Mouse (Mus musculus): ENCODE measurements around the gene Cysrt1.

Gene Cysrt1

DNA sequence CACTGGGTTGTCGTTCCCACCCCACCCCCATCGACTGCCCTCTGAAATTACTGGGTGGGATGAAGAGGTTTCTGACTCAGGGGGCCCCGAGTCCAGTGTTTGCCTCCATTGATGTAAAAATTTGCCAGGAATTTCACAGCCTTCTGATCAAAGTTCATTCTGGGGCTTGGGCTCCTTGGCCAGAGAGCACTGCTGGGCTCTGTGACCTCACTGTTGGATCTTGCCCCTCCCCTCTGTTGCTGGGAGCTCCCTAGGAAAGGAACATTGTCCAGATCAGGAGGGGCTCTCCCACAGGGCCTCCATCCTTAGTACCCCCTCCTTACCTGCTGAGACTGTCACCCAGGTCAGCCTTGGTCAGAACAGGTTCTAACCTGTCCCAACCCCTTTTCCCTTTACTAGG, 27.8 kb downstream of the Cysrt1 start, which contains the start of gene Stpg3:
TSS of gene Stpg3 (minus strand) at position 194 of the 400 bp plus-strand sequence.
- DNase-seq (ENCODE audit: inconsistent age in 2 of 2, low spot score in 1 of 2): no peak

DNA sequence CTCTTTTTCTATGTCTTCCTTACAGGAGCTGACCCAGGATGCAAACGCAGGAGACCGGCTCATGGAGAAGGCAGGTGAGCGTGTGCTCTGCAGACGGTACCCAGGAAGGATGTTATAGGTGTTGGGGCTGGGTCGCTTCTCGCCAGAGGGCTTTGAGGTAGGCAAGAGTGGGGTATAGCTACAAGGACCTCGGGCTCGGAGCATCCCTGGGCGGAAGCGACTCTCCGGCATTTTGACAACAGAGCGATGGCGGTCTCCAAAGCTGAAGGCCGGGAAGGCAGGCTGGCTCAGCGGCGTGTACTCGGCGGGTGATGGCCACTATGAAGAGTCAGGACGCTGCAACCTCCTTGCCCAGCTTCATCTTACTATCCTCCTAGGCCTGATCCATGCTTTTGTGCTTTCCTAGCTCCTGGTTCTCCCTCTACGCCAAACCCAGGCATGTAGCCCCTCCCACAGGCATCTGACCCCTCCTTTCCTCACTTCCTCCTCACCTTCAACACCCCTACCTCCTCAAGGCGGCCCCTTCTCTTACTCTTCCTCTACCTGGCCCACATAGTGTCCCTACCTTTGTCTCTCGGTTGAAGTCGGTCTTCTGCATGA, 28.9 kb downstream of the Cysrt1 start:
- DNase-seq (ENCODE audit: inconsistent age in 2 of 2, low spot score in 1 of 2): no peak

DNA sequence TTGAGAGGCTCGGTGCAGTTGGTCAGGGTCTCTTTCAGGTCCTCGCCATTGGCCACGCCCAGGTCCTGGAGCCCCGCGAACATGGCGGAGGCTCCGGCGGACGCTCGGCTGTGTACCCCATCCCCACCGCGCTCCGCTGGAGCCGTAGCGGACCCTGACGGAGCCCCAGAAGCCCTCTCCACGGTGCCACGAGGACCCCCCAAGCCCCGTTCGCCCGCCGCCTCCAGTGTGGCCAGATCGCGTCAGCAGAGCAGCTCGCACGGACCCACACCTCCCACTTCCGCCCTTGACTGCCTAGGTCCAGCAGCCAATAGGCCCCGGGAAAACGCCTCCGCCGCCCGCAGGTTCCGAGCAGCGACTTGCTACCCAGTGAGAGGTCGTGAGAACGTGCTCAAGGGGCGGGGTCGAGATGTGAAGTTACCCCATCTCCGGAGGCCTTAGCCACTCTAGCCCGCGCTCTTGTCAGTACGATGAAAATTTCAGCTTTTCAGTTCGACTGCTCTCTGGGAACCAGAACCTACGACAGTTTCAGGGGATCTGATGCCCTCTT, 31.1 kb downstream of the Cysrt1 start, which contains the start of gene Nelfb:
TSS of gene Nelfb (minus strand) at position 369 of the 550 bp plus-strand sequence.
- DNase-seq (ENCODE audit: inconsistent age in 2 of 2, low spot score in 1 of 2): peak; percentile 91 to 98

GRCm38 (mm10) chr2:25210686-25211085, 31.6 kb downstream of the Cysrt1 start:
- no peak for DNase-seq (ENCODE audit: inconsistent age in 2 of 2, low spot score in 1 of 2)

DNA sequence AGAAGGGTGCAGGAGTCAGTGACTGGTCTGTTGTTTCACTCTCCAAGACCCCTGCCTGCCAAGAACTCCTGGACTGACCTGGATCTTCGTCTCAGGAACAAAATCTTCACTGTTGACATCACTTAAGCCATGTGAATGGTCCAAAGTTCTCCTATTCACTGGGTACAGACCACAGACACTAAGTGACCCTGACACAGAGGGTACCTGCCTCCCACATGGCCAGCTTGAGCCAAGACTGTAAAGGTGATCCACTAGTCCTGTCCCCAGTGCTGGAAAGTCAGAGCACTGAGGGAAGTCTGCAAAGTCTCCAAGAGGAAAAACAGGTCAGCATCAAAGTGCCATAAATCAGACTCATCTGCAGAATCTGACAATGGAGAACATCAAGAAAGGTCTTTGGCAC, 34.7 kb downstream of the Cysrt1 start:
- DNase-seq (ENCODE audit: inconsistent age in 2 of 2, low spot score in 1 of 2): no peak

DNA sequence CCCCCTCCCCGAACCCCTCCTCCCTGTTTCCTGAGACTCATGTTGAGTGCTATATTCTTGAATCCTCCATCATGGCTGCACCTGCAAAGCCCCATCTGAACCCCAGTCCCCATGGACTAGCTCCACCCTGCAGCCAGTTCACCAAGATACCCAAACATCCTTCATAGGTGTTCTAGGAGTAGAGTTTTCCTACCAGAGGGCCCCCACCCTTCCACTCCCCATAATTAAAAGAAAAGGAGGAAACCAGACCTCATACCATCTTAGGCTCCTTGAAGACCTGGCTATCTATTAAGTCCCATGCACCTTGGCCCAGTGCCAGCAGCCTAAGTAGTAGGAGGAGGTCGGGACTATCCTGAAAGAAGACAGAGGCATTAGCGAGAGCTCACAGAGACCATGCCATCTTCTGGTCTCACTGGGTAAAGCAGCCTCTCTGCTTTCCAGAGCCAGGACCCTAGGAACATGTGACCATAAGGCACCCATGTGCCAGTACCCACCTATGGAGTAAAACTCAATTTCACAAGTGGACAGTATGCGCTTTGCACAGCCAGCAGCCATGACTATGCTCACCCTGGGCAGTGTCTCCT, 38.5 kb downstream of the Cysrt1 start:
- DNase-seq (ENCODE audit: inconsistent age in 2 of 2, low spot score in 1 of 2): no peak

DNA sequence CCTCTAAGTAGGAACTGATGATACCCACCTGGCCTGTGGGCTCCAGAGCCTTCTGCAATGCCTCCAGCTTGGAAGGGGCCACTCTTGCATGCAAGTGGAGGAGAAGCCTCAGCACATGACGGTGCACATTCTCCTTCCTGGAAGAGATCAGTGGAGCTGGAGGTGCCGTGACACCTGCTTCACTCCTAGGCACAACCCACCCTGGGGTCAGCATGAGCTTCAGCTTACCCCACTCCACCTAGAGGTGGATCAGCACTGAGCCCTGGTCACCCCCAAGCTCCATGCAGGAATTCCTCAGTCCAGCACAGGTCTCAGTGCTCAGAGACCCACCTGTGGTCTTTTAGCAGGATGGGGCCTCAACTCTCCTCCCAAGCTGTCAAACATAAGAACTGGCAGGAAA, 41.6 kb downstream of the Cysrt1 start:
- no peak for DNase-seq (ENCODE audit: inconsistent age in 2 of 2, low spot score in 1 of 2)

DNA sequence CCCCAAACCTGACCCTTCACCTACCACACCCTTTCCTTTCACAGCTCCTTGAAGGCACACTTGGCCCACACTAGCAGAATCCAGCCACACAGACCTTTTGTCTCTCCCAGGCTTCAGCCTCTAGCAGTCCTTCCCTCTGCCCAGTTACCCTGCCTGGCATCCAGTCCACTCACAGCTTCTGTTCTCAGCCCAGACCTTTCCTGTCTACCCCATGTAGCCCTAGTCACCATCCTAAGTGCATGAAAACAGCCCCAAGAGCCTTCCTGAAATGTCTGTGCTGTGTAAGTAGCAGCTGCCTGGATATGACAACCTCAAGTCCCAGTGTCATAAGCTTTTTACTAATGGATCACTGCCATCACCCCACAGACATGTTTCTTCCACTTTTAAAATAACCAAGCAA, 44.3 kb downstream of the Cysrt1 start:
- DNase-seq (ENCODE audit: inconsistent age in 2 of 2, low spot score in 1 of 2): no peak

GRCm38 (mm10) chr2:25197191-25197590, 45.1 kb downstream of the Cysrt1 start:
- DNase-seq (ENCODE audit: inconsistent age in 2 of 2, low spot score in 1 of 2): no peak

GRCm38 (mm10) chr2:25196172-25196954, 45.9 kb downstream of the Cysrt1 start, which contains the start of gene Tor4a:
Tor4a (minus strand) TSS chr2:25196886.
- DNase-seq (ENCODE audit: inconsistent age in 2 of 2, low spot score in 1 of 2): peak; percentile 91 to 96

DNA sequence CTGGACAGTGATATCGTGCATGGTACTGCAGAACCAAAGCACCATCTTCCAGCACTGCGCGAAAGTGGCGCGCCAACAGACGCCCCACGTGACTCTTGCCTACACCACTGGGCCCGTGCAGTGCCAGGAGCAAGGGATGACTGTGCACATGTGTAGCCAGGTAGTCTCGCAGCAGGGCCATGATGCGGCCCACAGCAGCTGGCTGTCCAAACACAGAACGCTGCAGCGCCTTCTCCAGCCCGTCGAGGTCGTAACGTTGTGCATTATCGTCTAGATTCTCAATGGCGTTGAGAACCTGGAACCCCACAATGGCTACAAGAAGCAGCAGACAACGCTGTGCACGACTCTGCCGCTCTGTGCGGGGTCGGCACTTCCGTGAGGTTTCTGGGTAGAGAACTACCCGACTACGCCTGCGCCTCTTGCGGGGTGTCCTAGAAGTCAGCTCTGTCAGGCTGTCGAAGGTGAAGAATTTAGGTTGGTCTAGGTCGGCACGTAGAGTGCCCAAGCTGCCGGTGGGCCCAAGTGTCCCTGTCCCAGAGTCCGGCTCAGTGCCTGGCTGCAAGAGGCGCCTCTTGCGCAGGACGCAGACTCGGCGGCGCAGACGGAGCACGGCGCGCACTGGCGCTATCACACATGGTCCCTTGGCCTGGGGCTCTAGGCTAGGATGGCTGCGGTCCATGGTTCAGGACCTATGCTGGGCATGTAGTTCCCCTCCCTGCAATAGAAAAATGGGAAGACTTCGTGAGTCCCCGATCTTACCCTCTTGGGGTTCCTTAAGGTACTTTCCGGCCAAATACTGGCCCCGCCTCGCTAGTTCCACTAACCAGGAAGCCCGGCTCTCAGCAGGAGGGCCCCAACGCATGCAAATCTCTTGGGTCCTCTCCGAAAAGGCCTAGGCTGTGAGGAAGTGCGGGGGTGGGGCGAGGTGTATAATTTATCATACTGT, 46.8 kb downstream of the Cysrt1 start:
- DNase-seq (ENCODE audit: inconsistent age in 2 of 2, low spot score in 1 of 2): peak; percentile 78 to 93

DNA sequence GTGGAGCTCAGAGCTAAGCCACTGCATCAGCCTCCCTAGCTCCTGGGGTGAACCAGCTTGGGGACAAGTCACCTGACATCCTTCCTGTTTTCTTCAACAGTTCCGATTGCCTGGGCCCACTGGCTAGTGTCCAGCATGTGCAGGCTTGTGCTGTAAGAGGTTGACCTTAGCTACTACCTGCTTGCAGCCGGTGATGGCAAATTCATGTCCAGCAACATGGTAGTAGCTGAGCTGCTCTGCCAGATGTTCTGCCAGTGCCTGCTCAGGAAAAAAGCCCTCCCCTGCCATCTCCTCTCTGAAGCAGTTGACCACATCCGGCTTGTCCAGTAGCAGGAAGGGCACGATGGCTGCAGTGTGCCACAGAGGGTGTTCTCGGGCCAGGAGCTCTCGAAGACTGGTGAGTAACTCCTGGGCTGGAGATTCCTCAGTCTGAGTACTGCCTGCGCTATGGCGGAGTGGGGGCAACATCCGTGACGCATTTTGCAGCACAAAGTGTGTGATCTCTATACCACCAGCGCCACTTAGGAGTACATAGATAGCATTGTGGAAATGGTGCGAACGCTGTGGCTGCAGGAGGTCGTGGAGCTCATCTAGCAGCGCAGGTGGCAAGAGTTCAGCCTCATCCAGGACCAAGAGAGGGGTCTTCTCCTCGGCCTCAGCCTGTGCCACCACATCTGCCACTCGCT, 47.6 kb downstream of the Cysrt1 start:
- peak in 1 of 2 experiments; percentile 68 for DNase-seq (ENCODE audit: inconsistent age in 2 of 2, low spot score in 1 of 2)

- no peak for DNase-seq (ENCODE audit: inconsistent age in 2 of 2, low spot score in 1 of 2)
Observed at GRCm38 (mm10) chr2:25194006-25194405, 48.2 kb downstream of the Cysrt1 start.

- peak; percentile 84 to 93 for DNase-seq (ENCODE audit: inconsistent age in 2 of 2, low spot score in 1 of 2)
Observed at GRCm38 (mm10) chr2:25193330-25193770, 48.9 kb downstream of the Cysrt1 start.
